Mouse (Mus musculus): ENCODE measurements around the gene Snx11. TPM values are rescaled to one million over a fixed set of nuclear protein-coding genes. Genes with fewer than 3 reads are reported as not detected.
A peak's percentile ranks its signal among the peaks of the same experiment; 100 is the strongest.

The Snx11 gene
- polyA plus RNA-seq, 1 experiment = 16.8 TPM

- no peak overlapping the region for H3K27ac ChIP-seq (ENCODE audit: control insufficient read depth, insufficient read depth, low read depth, low read length)
- no peaks in the 10 kb centered on the region; the same call in none of the 2 replicates for H3K4me1 ChIP-seq (ENCODE audit: control insufficient read depth, insufficient read depth, low read length)
- no peaks in the 10 kb centered on the region for H3K36me3 ChIP-seq (ENCODE audit: control insufficient read depth, insufficient read depth, low read length)
- peak overlapping the region; percentile 3 for H3K4me3 ChIP-seq (ENCODE audit: control insufficient read depth, low read depth, low read length)
- TF ChIP-seq POLR2A (IDR thresholded peaks at IDR 0.05; ENCODE audit: control insufficient read depth, low read depth, low read length) (no peak), CTCF (IDR thresholded peaks at IDR 0.05; ENCODE audit: control insufficient read depth, insufficient read depth, insufficient replicate concordance, low read depth, low read length) (no peak)
- H3K27me3 ChIP-seq (ENCODE audit: control insufficient read depth, insufficient read depth, low read length) = no peaks in the 10 kb centered on the region
These were observed 41.5 kb downstream of the Snx11 start for GRCm38 (mm10) chr11:96735908-96736307.

- H3K36me3 ChIP-seq (ENCODE audit: control insufficient read depth, insufficient read depth, low read length) = no peaks in the 10 kb centered on the region
These were observed 44.7 kb downstream of the Snx11 start for GRCm38 (mm10) chr11:96732657-96733056.

GRCm38 (mm10) chr11:96730327-96730726 lies 47.0 kb downstream of the Snx11 start:
- no peak for TF ChIP-seq POLR2A (IDR thresholded peaks at IDR 0.05; ENCODE audit: control insufficient read depth, low read depth, low read length)
- no peak for TF ChIP-seq CTCF (IDR thresholded peaks at IDR 0.05; ENCODE audit: control insufficient read depth, insufficient read depth, insufficient replicate concordance, low read depth, low read length)
- Histone ChIP-seq H3K27me3 (ENCODE audit: control insufficient read depth, insufficient read depth, low read length) (no peaks in the 10 kb centered on the region), H3K27ac (ENCODE audit: control insufficient read depth, insufficient read depth, low read depth, low read length) (no peak overlapping the region), H3K36me3 (ENCODE audit: control insufficient read depth, insufficient read depth, low read length) (no peaks in the 10 kb centered on the region), H3K4me1 (ENCODE audit: control insufficient read depth, insufficient read depth, low read length) (no peaks in the 10 kb centered on the region), H3K4me3 (ENCODE audit: control insufficient read depth, low read depth, low read length) (no peak overlapping the region)

More at GRCm38 (mm10) chr11:96732657-96733056, 44.7 kb downstream of the Snx11 start:
- no peaks in the 10 kb centered on the region; the same call in 1 of the 2 replicates for H3K4me1 ChIP-seq (ENCODE audit: control insufficient read depth, insufficient read depth, low read length)
- H3K4me3 ChIP-seq (ENCODE audit: control insufficient read depth, low read depth, low read length) = no peak overlapping the region
- H3K27me3 ChIP-seq (ENCODE audit: control insufficient read depth, insufficient read depth, low read length) = no peaks in the 10 kb centered on the region
- TF ChIP-seq POLR2A (IDR thresholded peaks at IDR 0.05; ENCODE audit: control insufficient read depth, low read depth, low read length) (no peak), CTCF (IDR thresholded peaks at IDR 0.05; ENCODE audit: control insufficient read depth, insufficient read depth, insufficient replicate concordance, low read depth, low read length) (no peak)
- no peak overlapping the region for H3K27ac ChIP-seq (ENCODE audit: control insufficient read depth, insufficient read depth, low read depth, low read length)

GRCm38 (mm10) chr11:96729462-96729861 lies 47.9 kb downstream of the Snx11 start:
- TF ChIP-seq CTCF (IDR thresholded peaks at IDR 0.05; ENCODE audit: control insufficient read depth, insufficient read depth, insufficient replicate concordance, low read depth, low read length) = no peak
- TF ChIP-seq POLR2A (IDR thresholded peaks at IDR 0.05; ENCODE audit: control insufficient read depth, low read depth, low read length) = no peak
- Histone ChIP-seq H3K4me1 (ENCODE audit: control insufficient read depth, insufficient read depth, low read length) (no peaks in the 10 kb centered on the region), H3K27ac (ENCODE audit: control insufficient read depth, insufficient read depth, low read depth, low read length) (no peak overlapping the region), H3K4me3 (ENCODE audit: control insufficient read depth, low read depth, low read length) (no peak overlapping the region), H3K36me3 (ENCODE audit: control insufficient read depth, insufficient read depth, low read length) (no peaks in the 10 kb centered on the region), H3K27me3 (ENCODE audit: control insufficient read depth, insufficient read depth, low read length) (no peaks in the 10 kb centered on the region)

GRCm38 (mm10) chr11:96728577-96728976 lies 48.8 kb downstream of the Snx11 start:
- H3K27ac ChIP-seq (ENCODE audit: control insufficient read depth, insufficient read depth, low read depth, low read length) = no peak overlapping the region
- H3K27me3 ChIP-seq (ENCODE audit: control insufficient read depth, insufficient read depth, low read length) = no peaks in the 10 kb centered on the region
- H3K4me1 ChIP-seq (ENCODE audit: control insufficient read depth, insufficient read depth, low read length) = peaks cover 2% of the 10 kb centered on the region
- no peak for TF ChIP-seq CTCF (IDR thresholded peaks at IDR 0.05; ENCODE audit: control insufficient read depth, insufficient read depth, insufficient replicate concordance, low read depth, low read length)
- no peak for TF ChIP-seq POLR2A (IDR thresholded peaks at IDR 0.05; ENCODE audit: control insufficient read depth, low read depth, low read length)
- H3K36me3 ChIP-seq (ENCODE audit: control insufficient read depth, insufficient read depth, low read length) = no peaks in the 10 kb centered on the region
- H3K4me3 ChIP-seq (ENCODE audit: control insufficient read depth, low read depth, low read length) = no peak overlapping the region

- Histone ChIP-seq H3K27ac (ENCODE audit: control insufficient read depth, insufficient read depth, low read depth, low read length) (no peak overlapping the region), H3K4me1 (ENCODE audit: control insufficient read depth, insufficient read depth, low read length) (peaks cover 6% of the 10 kb centered on the region), H3K36me3 (ENCODE audit: control insufficient read depth, insufficient read depth, low read length) (no peaks in the 10 kb centered on the region), H3K4me3 (ENCODE audit: control insufficient read depth, low read depth, low read length) (no peak overlapping the region), H3K27me3 (ENCODE audit: control insufficient read depth, insufficient read depth, low read length) (no peaks in the 10 kb centered on the region)
- TF ChIP-seq POLR2A (IDR thresholded peaks at IDR 0.05; ENCODE audit: control insufficient read depth, low read depth, low read length) (no peak), CTCF (IDR thresholded peaks at IDR 0.05; ENCODE audit: control insufficient read depth, insufficient read depth, insufficient replicate concordance, low read depth, low read length) (no peak)
These were observed 51.5 kb downstream of the Snx11 start for GRCm38 (mm10) chr11:96725833-96726232.

GRCm38 (mm10) chr11:96718609-96719008 lies 58.8 kb downstream of the Snx11 start:
- Histone ChIP-seq H3K27ac (ENCODE audit: control insufficient read depth, insufficient read depth, low read depth, low read length) (no peak overlapping the region), H3K4me1 (ENCODE audit: control insufficient read depth, insufficient read depth, low read length) (peaks cover 7% of the 10 kb centered on the region), H3K4me3 (ENCODE audit: control insufficient read depth, low read depth, low read length) (no peak overlapping the region), H3K27me3 (ENCODE audit: control insufficient read depth, insufficient read depth, low read length) (no peaks in the 10 kb centered on the region), H3K36me3 (ENCODE audit: control insufficient read depth, insufficient read depth, low read length) (no peaks in the 10 kb centered on the region)
- TF ChIP-seq CTCF (IDR thresholded peaks at IDR 0.05; ENCODE audit: control insufficient read depth, insufficient read depth, insufficient replicate concordance, low read depth, low read length) (no peak), POLR2A (IDR thresholded peaks at IDR 0.05; ENCODE audit: control insufficient read depth, low read depth, low read length) (no peak)

Other genes with a start within 250 kb of the Snx11 start
- gene Cbx1, start 11.6 kb upstream of the Snx11 start, polyA plus RNA-seq (2012; rRNA removed) = 15.4 and 16.6 TPM in 2 replicates
- 46.7 and 59.1 TPM in 2 replicates for gene Nfe2l1, start 52.4 kb upstream of the Snx11 start, polyA plus RNA-seq (2012; rRNA removed)
- 5.3 and 6.7 TPM in 2 replicates for gene Copz2, start 72.3 kb upstream of the Snx11 start, polyA plus RNA-seq (2012; rRNA removed)
- gene Cdk5rap3, start 138.9 kb upstream of the Snx11 start, polyA plus RNA-seq (2012; rRNA removed) = 75.0 and 77.8 TPM in 2 replicates
- gene Prr15l, start 150.5 kb upstream of the Snx11 start, polyA plus RNA-seq (2012; rRNA removed) = 2.1 and 4.0 TPM in 2 replicates
- 3.8 and 5.4 TPM in 2 replicates for gene Pnpo, start 166.4 kb upstream of the Snx11 start, polyA plus RNA-seq (2012; rRNA removed)
- 16.4 and 17.9 TPM in 2 replicates for gene Sp2, start 205.4 kb upstream of the Snx11 start, polyA plus RNA-seq (2012; rRNA removed)
- gene Sp6, start 235.8 kb upstream of the Snx11 start, polyA plus RNA-seq (2012; rRNA removed) = 0.22 and 0.32 TPM in 2 replicates